Mouse (Mus musculus) midbrain, embryonic 13.5 days (tissue): ENCODE results near the gene Bard1. TPM values are rescaled to one million over a fixed set of nuclear protein-coding genes. Genes with fewer than 3 reads are reported as not detected.

ENCODE experiments used
- ATAC-seq: fragments of 200-750 bp; cut with Nextera tagmentation; 2 replicates; pipeline ENCODE4 v1.8.0; 2017; ENCODE audit warnings: mild to moderate bottlenecking, moderate TSS enrichment, moderate library complexity
- H3K27ac ChIP-seq: fragments of 300-500 bp; sonication (generic); 2 replicates; pipeline ENCODE4 v1.5.1; 2015; ENCODE audit warnings: inconsistent platforms, mild to moderate bottlenecking, moderate library complexity
- H3K27me3 ChIP-seq: fragments of 300-500 bp; sonication (generic); 2 replicates; pipeline ENCODE4 v1.6.1; 2015; ENCODE audit warnings: mild to moderate bottlenecking, inconsistent platforms
- H3K36me3 ChIP-seq: fragments of 300-500 bp; sonication (generic); 2 replicates; pipeline ENCODE4 v1.6.1; 2015; ENCODE audit warnings: mild to moderate bottlenecking, inconsistent platforms
- H3K4me1 ChIP-seq: fragments of 300-500 bp; sonication (generic); replicated peaks from 2 replicates; pipeline ENCODE4 v1.6.1; 2015; ENCODE audit warnings: inconsistent platforms
- H3K4me2 ChIP-seq: fragments of 300-500 bp; sonication (generic); replicated peaks from 2 replicates; pipeline ENCODE4 v1.6.1; 2015; ENCODE audit warnings: moderate library complexity, mild to moderate bottlenecking, inconsistent platforms
- H3K4me3 ChIP-seq: fragments of 300-500 bp; sonication (generic); replicated peaks from 2 replicates; pipeline ENCODE4 v1.5.1; 2015; ENCODE audit warnings: mild to moderate bottlenecking, inconsistent platforms
- H3K9ac ChIP-seq: fragments of 300-500 bp; sonication (generic); replicated peaks from 2 replicates; pipeline ENCODE4 v1.6.1; 2015; ENCODE audit warnings: mild to moderate bottlenecking, inconsistent platforms
- H3K9me3 ChIP-seq: fragments of 300-500 bp; sonication (generic); 2 replicates; pipeline ENCODE4 v1.6.1; 2016; ENCODE audit warnings: mild to moderate bottlenecking, inconsistent platforms
- WGBS: fragments of 180-500 bp; shearing (Covaris S2); methylation state at CpG from one replicate; pipeline ENCODE4 v1.1.7; 2015; 5-methylcytosine and 5-hydroxymethylcytosine counted together
- polyA plus RNA-seq: library from polyadenylated mRNA; unstranded; fragments of >200 nt; fragmentation: Nextera tagmentation; extraction: Ambion mirVana; gene quantifications from 2 replicates; pipeline ENCODE4 v1.2.1, GENCODE M21; 2015

Bard1 gene
- polyA plus RNA-seq, 1 experiment from 2014 or later = 1.0 TPM

- no peak for ATAC-seq
- Histone ChIP-seq H3K9me3 (no peaks in the 10 kb centered on the region), H3K27me3 (no peaks in the 10 kb centered on the region), H3K9ac (no peak overlapping the region), H3K4me3 (no peak overlapping the region), H3K27ac (no peak overlapping the region), H3K4me2 (no peak overlapping the region), H3K36me3 (no peaks in the 10 kb centered on the region), H3K4me1 (no peaks in the 10 kb centered on the region)
- WGBS = 92% methylated on average over 3 of the region's 3 CpGs
Observed at GRCm38 (mm10) chr1:71043951-71044350, 59.0 kb downstream of the Bard1 start.

- WGBS = 45% methylated on average over 7 of the region's 7 CpGs
- Histone ChIP-seq H3K4me2 (no peak overlapping the region), H3K9me3 (no peaks in the 10 kb centered on the region), H3K36me3 (no peaks in the 10 kb centered on the region), H3K27me3 (no peaks in the 10 kb centered on the region), H3K4me3 (no peak overlapping the region), H3K27ac (no peak overlapping the region), H3K4me1 (no peaks in the 10 kb centered on the region), H3K9ac (no peak overlapping the region)
- peak; percentile 63; the same call in 1 of the 2 replicates for ATAC-seq
Observed at GRCm38 (mm10) chr1:71036999-71037398, 65.9 kb downstream of the Bard1 start.

GRCm38 (mm10) chr1:71035565-71035964 is 67.4 kb downstream of the Bard1 start:
- Histone ChIP-seq H3K4me1 (no peaks in the 10 kb centered on the region), H3K27ac (no peak overlapping the region), H3K9me3 (no peaks in the 10 kb centered on the region), H3K9ac (no peak overlapping the region), H3K27me3 (no peaks in the 10 kb centered on the region), H3K4me3 (no peak overlapping the region), H3K36me3 (no peaks in the 10 kb centered on the region), H3K4me2 (no peak overlapping the region)
- no peak for ATAC-seq
- WGBS = 66% methylated on average over 1 of the region's 1 CpGs

- Histone ChIP-seq H3K9me3 (no peaks in the 10 kb centered on the region), H3K4me1 (no peaks in the 10 kb centered on the region), H3K36me3 (no peaks in the 10 kb centered on the region), H3K4me3 (no peak overlapping the region), H3K27me3 (no peaks in the 10 kb centered on the region), H3K27ac (no peak overlapping the region), H3K9ac (no peak overlapping the region), H3K4me2 (no peak overlapping the region)
- ATAC-seq = no peak
- WGBS = 92% methylated on average over 5 of the region's 5 CpGs
Observed at GRCm38 (mm10) chr1:71022766-71023165, 80.2 kb downstream of the Bard1 start.

GRCm38 (mm10) chr1:71014345-71014744 is 88.6 kb downstream of the Bard1 start:
- Histone ChIP-seq H3K4me3 (no peak overlapping the region), H3K27ac (no peak overlapping the region), H3K36me3 (no peaks in the 10 kb centered on the region), H3K4me1 (no peaks in the 10 kb centered on the region), H3K9ac (no peak overlapping the region), H3K9me3 (no peaks in the 10 kb centered on the region), H3K27me3 (no peaks in the 10 kb centered on the region), H3K4me2 (no peak overlapping the region)
- no peak for ATAC-seq

- no peaks in the 10 kb centered on the region for H3K27me3 ChIP-seq
- 90% methylated on average over 6 of the region's 6 CpGs for WGBS
Observed at GRCm38 (mm10) chr1:71005998-71006397, 96.9 kb downstream of the Bard1 start.

GRCm38 (mm10) chr1:71004177-71004576 is 98.8 kb downstream of the Bard1 start:
- Histone ChIP-seq H3K36me3 (no peaks in the 10 kb centered on the region), H3K9me3 (no peaks in the 10 kb centered on the region), H3K4me1 (0 out of 2 replicates have a peak, but pooled peaks cover 2% of the 10 kb centered on the region), H3K27ac (no peak overlapping the region), H3K9ac (no peak overlapping the region), H3K4me2 (no peak overlapping the region), H3K4me3 (no peak overlapping the region), H3K27me3 (no peaks in the 10 kb centered on the region)
- 69% methylated on average over 1 of the region's 1 CpGs for WGBS
- ATAC-seq = no peak

More at GRCm38 (mm10) chr1:71005998-71006397, 96.9 kb downstream of the Bard1 start:
- Histone ChIP-seq H3K9me3 (no peaks in the 10 kb centered on the region), H3K4me2 (no peak overlapping the region), H3K36me3 (no peaks in the 10 kb centered on the region), H3K4me1 (0 out of 2 replicates have a peak, but pooled peaks cover 2% of the 10 kb centered on the region), H3K27ac (no peak overlapping the region), H3K9ac (no peak overlapping the region), H3K4me3 (no peak overlapping the region)
- no peak for ATAC-seq

GRCm38 (mm10) chr1:71003741-71004140 is 99.2 kb downstream of the Bard1 start:
- Histone ChIP-seq H3K9ac (no peak overlapping the region), H3K27me3 (no peaks in the 10 kb centered on the region), H3K27ac (no peak overlapping the region), H3K4me2 (no peak overlapping the region), H3K9me3 (no peaks in the 10 kb centered on the region), H3K36me3 (no peaks in the 10 kb centered on the region), H3K4me3 (no peak overlapping the region), H3K4me1 (0 out of 2 replicates have a peak, but pooled peaks cover 2% of the 10 kb centered on the region)
- WGBS = 94% methylated on average over 1 of the region's 1 CpGs
- ATAC-seq = no peak

GRCm38 (mm10) chr1:70997377-70997993 is 105.5 kb downstream of the Bard1 start:
- 58% methylated on average over 10 of the region's 10 CpGs for WGBS
- Histone ChIP-seq H3K4me1 (0 out of 2 replicates have a peak, but pooled peaks cover 10% of the 10 kb centered on the region), H3K36me3 (no peaks in the 10 kb centered on the region), H3K9ac (no peak overlapping the region), H3K4me2 (no peak overlapping the region), H3K4me3 (no peak overlapping the region), H3K9me3 (no peaks in the 10 kb centered on the region), H3K27me3 (no peaks in the 10 kb centered on the region), H3K27ac (no peak overlapping the region; the same call in 1 of the 2 replicates)
- peak; percentile 65 for ATAC-seq

GRCm38 (mm10) chr1:70996766-70997165 is 106.2 kb downstream of the Bard1 start:
- Histone ChIP-seq H3K9me3 (no peaks in the 10 kb centered on the region), H3K4me1 (0 out of 2 replicates have a peak, but pooled peaks cover 10% of the 10 kb centered on the region), H3K36me3 (no peaks in the 10 kb centered on the region), H3K27me3 (no peaks in the 10 kb centered on the region), H3K4me2 (no peak overlapping the region), H3K27ac (no peak overlapping the region; the same call in 1 of the 2 replicates), H3K9ac (no peak overlapping the region), H3K4me3 (no peak overlapping the region)
- ATAC-seq = no peak
- 74% methylated on average over 3 of the region's 3 CpGs for WGBS
